Mouse (Mus musculus) midbrain, embryonic 10.5 days (tissue): ENCODE measurements around the gene Drd1. TPM values are rescaled to one million over a fixed set of nuclear protein-coding genes. Genes with fewer than 3 reads are reported as not detected.

Experiments used
- DNase-seq: peaks from one replicate; pipeline ENCODE4 v3.0.0-alpha.2; 2017; ENCODE audit warnings: low spot score
- H3K27ac ChIP-seq: fragments of 300-500 bp; sonication (generic); replicated peaks from 2 replicates; pipeline ENCODE4 v1.5.1; 2016; ENCODE audit warnings: mild to moderate bottlenecking
- H3K27me3 ChIP-seq: fragments of 300-500 bp; sonication (generic); 2 replicates; pipeline ENCODE4 v1.6.1; 2016; ENCODE audit warnings: low read depth, mild to moderate bottlenecking; ENCODE audit not compliant: poor library complexity, severe bottlenecking
- H3K36me3 ChIP-seq: fragments of 300-500 bp; sonication (generic); 2 replicates; pipeline ENCODE4 v1.6.1; 2016; ENCODE audit warnings: mild to moderate bottlenecking, moderate library complexity
- H3K4me1 ChIP-seq: fragments of 300-500 bp; sonication (generic); 2 replicates; pipeline ENCODE4 v1.6.1; 2016
- H3K4me3 ChIP-seq: fragments of 300-500 bp; sonication (generic); 2 replicates; pipeline ENCODE4 v1.5.1; 2016; ENCODE audit warnings: mild to moderate bottlenecking, moderate library complexity
- H3K9me3 ChIP-seq: fragments of 300-500 bp; sonication (generic); replicated peaks from 2 replicates; pipeline ENCODE4 v1.6.1; 2016; ENCODE audit warnings: mild to moderate bottlenecking
- WGBS: fragments of 180-500 bp; shearing (Covaris S2); methylation state at CpG from one replicate; pipeline ENCODE4 v1.1.7; 2016; 5-methylcytosine and 5-hydroxymethylcytosine counted together
- polyA plus RNA-seq: library from polyadenylated mRNA; unstranded; fragments of >200 nt; fragmentation: Nextera tagmentation; extraction: Ambion mirVana; gene quantifications from 2 replicates; pipeline ENCODE4 v1.2.1, GENCODE M21; 2016

Drd1 gene
- polyA plus RNA-seq, 1 experiment from 2014 or later: 0.26 TPM

- Histone ChIP-seq H3K4me3 (no peak overlapping the region), H3K9me3 (no peaks in the 10 kb centered on the region), H3K4me1 (no peaks in the 10 kb centered on the region), H3K36me3 (no peaks in the 10 kb centered on the region), H3K27me3 (no peaks in the 10 kb centered on the region), H3K27ac (no peak overlapping the region)
- WGBS: 86% methylated on average over 5 of the region's 5 CpGs
- DNase-seq: no peak
Measured at GRCm38 (mm10) chr13:54023311-54023710, 32.2 kb downstream of the Drd1 start.

- Histone ChIP-seq H3K36me3 (no peaks in the 10 kb centered on the region), H3K27ac (no peak overlapping the region), H3K9me3 (no peaks in the 10 kb centered on the region), H3K4me1 (no peaks in the 10 kb centered on the region), H3K4me3 (no peak overlapping the region), H3K27me3 (no peaks in the 10 kb centered on the region)
- no peak for DNase-seq
- 91% methylated on average over 4 of the region's 4 CpGs for WGBS
Measured at GRCm38 (mm10) chr13:54008716-54009115, 46.8 kb downstream of the Drd1 start.

Other genes starting within 250 kb of the Drd1 start
- gene Sfxn1, start 16.2 kb upstream of the Drd1 start, polyA plus RNA-seq: 83.2 and 86.2 TPM in 2 replicates
- gene Hrh2, start 136.4 kb upstream of the Drd1 start, polyA plus RNA-seq: 0.14 and 0.15 TPM in 2 replicates